Mouse (Mus musculus) monocyte, adult 2 months (primary cell): ENCODE data around the gene Idi2.
"Not testable (repeated sequence)": the region's sequence is repeated elsewhere in the genome, so short reads cannot be mapped to it uniquely, and the experiment has no call there.

ENCODE experiments used
- DNase-seq, 2 experiments: peaks; one replicate each; pipeline ENCODE4 v3.0.0; 2022; ENCODE audit warnings: low spot score in 2 of 2, low read depth in 1 of 2

Idi2 gene

GRCm38 (mm10) chr13:8952563-8952962 is at the start of gene Idi2:
Idi2 (plus strand) TSS chr13:8952863.
- DNase-seq, result not testable (repeated sequence)

GRCm38 (mm10) chr13:8905986-8906385 is 46.7 kb upstream of the Idi2 start:
- not testable (repeated sequence) for DNase-seq

DNA sequence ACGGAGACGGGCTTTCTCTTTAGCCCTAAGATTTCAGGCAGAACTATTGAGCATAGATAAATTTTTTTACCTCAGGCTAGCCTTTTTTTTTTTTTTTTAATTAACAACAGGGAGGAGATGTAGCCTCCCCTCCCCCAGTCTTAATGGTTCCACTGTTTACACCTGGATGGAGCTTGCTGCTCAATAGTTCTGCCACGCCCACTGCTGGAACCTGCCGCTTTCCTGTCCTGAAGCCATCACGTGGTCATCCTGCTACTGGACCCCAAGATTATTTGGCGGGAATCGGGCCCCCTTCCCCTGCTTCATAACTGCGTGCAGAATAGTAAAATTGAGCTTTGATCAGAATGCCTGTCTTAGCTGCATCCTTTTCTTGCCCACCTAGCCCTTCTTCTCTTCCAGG is 38.8 kb upstream of the Idi2 start:
- not testable (repeated sequence) for DNase-seq

DNA sequence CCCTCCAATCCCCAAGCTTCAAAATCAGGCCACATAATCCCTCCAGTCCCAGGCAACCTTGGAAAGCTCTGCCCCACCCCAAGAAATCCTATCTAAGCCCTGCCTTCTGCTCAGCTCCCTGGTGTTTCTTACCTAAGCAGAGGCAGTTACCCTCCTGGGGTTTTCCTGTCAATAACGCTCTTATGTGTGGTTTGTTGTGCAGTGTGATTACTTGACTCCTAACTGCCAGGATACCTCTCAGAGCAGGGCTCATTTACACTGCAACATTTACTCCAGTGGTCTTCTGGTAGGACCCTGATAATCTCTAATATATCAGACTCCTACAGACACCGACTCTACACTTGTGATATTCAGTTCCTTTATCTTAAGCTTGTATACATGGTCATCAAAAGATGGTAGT is 19.2 kb upstream of the Idi2 start:
- no peak for DNase-seq

- DNase-seq, result not testable (repeated sequence)
Observed at GRCm38 (mm10) chr13:8937611-8938140, 15.0 kb upstream of the Idi2 start.

DNA sequence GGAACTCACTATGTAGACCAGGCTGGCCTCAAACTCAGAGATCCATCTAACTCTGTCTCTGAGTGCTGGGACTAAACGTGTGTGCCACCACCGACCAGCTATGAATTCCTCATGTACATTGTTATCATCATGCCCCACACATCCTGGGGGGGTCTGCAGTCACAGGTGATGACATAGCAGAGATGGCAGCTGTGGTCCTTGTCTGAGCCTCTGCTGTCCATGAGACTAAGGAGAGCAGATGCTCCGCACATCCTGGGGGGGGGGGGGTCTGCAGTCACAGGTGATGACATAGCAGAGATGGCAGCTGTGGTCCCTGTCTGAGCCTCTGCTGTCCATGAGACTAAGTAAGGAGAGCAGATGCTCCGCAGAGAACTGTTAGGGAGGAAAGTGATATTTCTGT is 11.6 kb upstream of the Idi2 start:
- not testable (repeated sequence) for DNase-seq

DNA sequence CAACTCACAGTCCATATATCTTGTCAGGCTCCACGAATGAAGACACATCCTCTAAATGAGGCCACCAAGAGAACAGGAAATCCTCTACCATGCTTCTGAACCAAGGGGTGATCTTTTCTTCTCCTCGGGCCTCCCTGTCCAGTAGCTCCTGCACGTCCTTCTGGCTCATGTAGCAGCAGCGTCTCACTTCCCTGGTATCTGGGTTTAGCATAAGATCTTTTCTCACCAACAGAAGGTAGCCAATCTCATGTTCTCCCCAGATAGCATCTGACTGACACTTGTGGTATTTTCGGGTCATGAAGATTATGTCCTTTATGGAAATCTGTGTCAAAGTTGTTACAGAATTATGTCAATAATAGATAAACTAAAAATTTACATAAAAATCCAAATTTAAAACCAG is 11.0 kb upstream of the Idi2 start:
- not testable (repeated sequence) for DNase-seq

GRCm38 (mm10) chr13:8943828-8944227 is 8.8 kb upstream of the Idi2 start:
- not testable (repeated sequence) for DNase-seq

DNA sequence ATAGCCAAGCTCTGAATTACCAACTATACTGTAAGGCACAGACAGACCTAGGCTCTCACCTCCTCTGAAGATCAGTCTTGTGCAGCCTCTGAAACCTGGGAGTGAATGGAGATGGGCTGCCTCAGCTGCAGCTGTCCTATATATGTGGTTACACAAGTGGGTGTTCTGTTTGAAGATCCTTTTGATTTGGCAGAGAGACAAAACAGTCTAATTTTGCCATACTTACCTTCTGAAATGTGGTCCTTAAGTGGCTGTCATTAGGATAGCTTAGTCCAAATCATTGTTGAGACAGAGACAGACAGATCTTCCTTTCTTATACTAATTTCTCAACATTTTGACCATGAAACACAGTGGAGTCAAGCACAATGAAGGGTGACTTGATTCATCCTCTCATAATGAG is 4.5 kb upstream of the Idi2 start, which contains the start of gene Gm9745:
Gm9745 (minus strand) TSS at position 101 of the 400 bp plus-strand sequence.
- DNase-seq, result not testable (repeated sequence)

DNA sequence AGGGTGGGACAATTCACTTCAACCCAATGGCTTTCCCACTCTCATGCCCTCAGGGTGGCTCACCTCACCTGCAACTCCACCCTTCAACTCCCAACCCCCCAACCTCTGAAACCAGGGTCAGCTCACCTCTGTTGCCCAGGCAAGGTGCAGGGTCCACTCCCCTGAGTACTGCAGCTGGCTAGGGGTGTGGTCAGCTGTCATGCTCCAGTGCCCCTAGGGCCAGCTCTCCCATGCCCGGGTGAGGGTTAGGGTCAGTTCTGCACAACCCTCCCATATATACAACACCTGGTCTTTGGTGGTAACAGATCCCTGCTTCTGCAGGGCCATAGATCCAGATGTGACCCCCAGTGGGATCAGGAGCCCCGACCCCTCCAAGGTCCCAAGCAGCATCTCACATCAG is 2.5 kb downstream of the Idi2 start:
- not testable (repeated sequence) for DNase-seq

GRCm38 (mm10) chr13:8956873-8957272 is 4.2 kb downstream of the Idi2 start:
- not testable (repeated sequence) for DNase-seq

DNA sequence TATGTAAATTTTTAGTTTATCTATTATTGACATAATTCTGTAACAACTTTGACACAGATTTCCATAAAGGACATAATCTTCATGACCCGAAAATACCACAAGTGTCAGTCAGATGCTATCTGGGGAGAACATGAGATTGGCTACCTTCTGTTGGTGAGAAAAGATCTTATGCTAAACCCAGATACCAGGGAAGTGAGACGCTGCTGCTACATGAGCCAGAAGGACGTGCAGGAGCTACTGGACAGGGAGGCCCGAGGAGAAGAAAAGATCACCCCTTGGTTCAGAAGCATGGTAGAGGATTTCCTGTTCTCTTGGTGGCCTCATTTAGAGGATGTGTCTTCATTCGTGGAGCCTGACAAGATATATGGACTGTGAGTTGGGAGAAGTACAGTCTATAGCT is 6.4 kb downstream of the Idi2 start:
- DNase-seq, result not testable (repeated sequence)

GRCm38 (mm10) chr13:8959554-8959953 is 6.9 kb downstream of the Idi2 start:
- DNase-seq, result not testable (repeated sequence)

GRCm38 (mm10) chr13:8961128-8961888 is 8.6 kb downstream of the Idi2 start:
- DNase-seq, result not testable (repeated sequence)

- not testable (repeated sequence) for DNase-seq
Observed at GRCm38 (mm10) chr13:8962266-8962665, 9.6 kb downstream of the Idi2 start.

DNA sequence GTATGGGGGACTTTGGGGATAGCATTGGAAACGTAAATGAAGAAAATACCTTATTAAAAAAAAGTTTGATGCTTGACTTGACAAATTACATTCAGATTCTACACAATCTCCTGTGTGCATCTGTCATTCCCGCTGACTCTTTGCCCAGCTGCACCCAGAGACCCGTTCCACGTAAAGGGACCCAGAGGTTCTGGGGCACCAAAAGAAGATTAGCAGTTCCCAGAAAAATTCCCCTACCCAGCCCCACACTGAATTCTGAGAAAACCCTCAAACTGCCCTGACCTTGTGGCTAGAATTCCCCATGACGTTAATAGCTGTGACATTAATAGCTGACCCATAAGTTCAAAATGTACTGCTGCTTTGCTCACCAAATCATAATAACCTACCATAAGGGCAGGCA is 12.6 kb downstream of the Idi2 start:
- no peak for DNase-seq

GRCm38 (mm10) chr13:8967742-8968141 is 15.1 kb downstream of the Idi2 start:
- DNase-seq, result no peak

GRCm38 (mm10) chr13:8972369-8972768 is 19.7 kb downstream of the Idi2 start:
- DNase-seq, result no peak

DNA sequence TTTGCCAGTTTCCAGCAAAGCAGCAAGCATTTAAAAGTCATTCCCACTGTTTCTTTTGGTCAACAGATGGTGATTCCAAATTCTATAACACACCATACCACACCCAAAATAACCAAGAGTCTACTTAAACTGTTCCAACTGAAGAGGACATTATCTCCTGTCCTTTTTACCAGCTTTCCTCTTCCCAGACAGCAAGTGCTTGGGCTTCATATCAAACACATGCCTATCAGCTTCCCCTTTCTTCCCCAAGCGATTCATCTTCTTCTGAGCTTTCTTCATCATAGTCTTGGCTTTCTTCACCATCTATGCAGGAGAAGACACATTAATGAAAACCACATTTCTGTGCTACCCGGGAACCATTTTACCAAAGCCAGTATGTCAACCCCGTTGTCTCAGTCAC is 20.3 kb downstream of the Idi2 start:
- DNase-seq, result no peak

- DNase-seq, result no peak
Observed at GRCm38 (mm10) chr13:8992231-8992630, 39.6 kb downstream of the Idi2 start.

DNA sequence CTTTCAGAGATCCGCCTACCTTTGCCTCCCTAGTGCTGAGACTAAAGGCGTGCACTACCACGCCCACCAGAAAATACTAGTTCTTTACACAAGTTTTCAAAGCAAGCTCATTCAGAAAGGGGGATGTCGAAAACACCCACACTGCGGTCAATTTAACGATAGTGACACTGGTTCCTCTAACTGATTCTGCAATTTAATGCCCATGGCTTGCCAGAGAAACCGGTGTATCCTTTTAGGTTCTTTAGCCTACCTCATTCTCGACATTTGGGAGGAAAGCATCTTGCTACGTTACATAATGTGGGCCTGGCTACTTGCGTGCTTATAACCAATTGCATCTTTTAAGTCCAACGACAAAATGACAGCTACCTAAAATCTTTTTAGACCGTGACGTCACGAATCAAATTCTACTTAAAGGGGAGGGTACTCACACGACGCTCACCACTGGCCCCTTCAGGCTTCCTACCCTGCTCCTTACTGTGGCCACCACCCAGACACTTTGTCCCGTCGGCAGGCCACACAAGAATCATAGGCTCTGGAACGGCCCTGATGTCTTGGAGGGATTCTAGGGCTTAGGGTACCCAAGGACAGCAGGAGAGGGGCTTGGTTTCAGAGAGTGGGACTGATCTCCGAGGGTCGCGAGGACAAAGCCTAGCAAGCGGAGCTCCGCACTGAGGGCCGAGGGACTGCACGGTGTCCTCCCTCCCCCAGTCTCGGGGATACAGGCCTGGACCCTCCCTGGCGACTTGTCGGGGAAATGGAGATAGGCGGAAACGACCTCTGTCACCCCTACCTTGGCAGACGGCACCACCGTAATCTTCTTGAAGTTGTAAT is 42.7 kb downstream of the Idi2 start:
- DNase-seq, result peak in 1 of 2 experiments; percentile 2
